Mouse (Mus musculus): ENCODE results near the gene 2810021J22Rik.
A peak's percentile ranks its signal among the peaks of the same experiment; 100 is the strongest.
"Not testable (repeated sequence)": the region's sequence is repeated elsewhere in the genome, so short reads cannot be mapped to it uniquely, and the experiment has no call there.

2810021J22Rik gene

GRCm38 (mm10) chr11:58867039-58867953, at the start of gene 2810021J22Rik:
2810021J22Rik (plus strand) TSS chr11:58867216.
- peak; percentile 57 to 70 for DNase-seq (ENCODE audit: low spot score in 2 of 2)

GRCm38 (mm10) chr11:58828937-58829336, 38.1 kb upstream of the 2810021J22Rik start, which contains the start of gene Olfr312:
Olfr312 (plus strand) TSS chr11:58829237.
- DNase-seq (ENCODE audit: low spot score in 2 of 2): not testable (repeated sequence)

- no peak for DNase-seq (ENCODE audit: low spot score in 2 of 2)
Measured at GRCm38 (mm10) chr11:58829764-58830163, 37.3 kb upstream of the 2810021J22Rik start.

GRCm38 (mm10) chr11:58832541-58832940, 34.5 kb upstream of the 2810021J22Rik start:
- not testable (repeated sequence) for DNase-seq (ENCODE audit: low spot score in 2 of 2)

GRCm38 (mm10) chr11:58838951-58839350, 28.1 kb upstream of the 2810021J22Rik start, which contains the start of gene Olfr311:
Olfr311 (plus strand) TSS chr11:58839251.
- DNase-seq (ENCODE audit: low spot score in 2 of 2): not testable (repeated sequence)

- DNase-seq (ENCODE audit: low spot score in 2 of 2): peak; percentile 84 to 85
Measured at GRCm38 (mm10) chr11:58846919-58847461, 20.0 kb upstream of the 2810021J22Rik start, which contains the start of gene Gm12258. Gm12258 (plus strand) TSS chr11:58847158.

- no peak for DNase-seq (ENCODE audit: low spot score in 2 of 2)
Measured at GRCm38 (mm10) chr11:58847636-58848035, 19.4 kb upstream of the 2810021J22Rik start.

- no peak for DNase-seq (ENCODE audit: low spot score in 2 of 2)
Measured at GRCm38 (mm10) chr11:58849731-58850130, 17.3 kb upstream of the 2810021J22Rik start.

GRCm38 (mm10) chr11:58860744-58861143, 6.3 kb upstream of the 2810021J22Rik start:
- DNase-seq (ENCODE audit: low spot score in 2 of 2): no peak

GRCm38 (mm10) chr11:58867954-58868330, 926 bp downstream of the 2810021J22Rik start:
- no peak for DNase-seq (ENCODE audit: low spot score in 2 of 2)

GRCm38 (mm10) chr11:58870961-58871360, 3.9 kb downstream of the 2810021J22Rik start:
- no peak for DNase-seq (ENCODE audit: low spot score in 2 of 2)

- DNase-seq (ENCODE audit: low spot score in 2 of 2): no peak
Measured at GRCm38 (mm10) chr11:58883756-58884155, 16.7 kb downstream of the 2810021J22Rik start.

- no peak for DNase-seq (ENCODE audit: low spot score in 2 of 2)
Measured at GRCm38 (mm10) chr11:58890511-58890910, 23.5 kb downstream of the 2810021J22Rik start.

- no peak for DNase-seq (ENCODE audit: low spot score in 2 of 2)
Measured at GRCm38 (mm10) chr11:58894456-58894855, 27.4 kb downstream of the 2810021J22Rik start.

- DNase-seq (ENCODE audit: low spot score in 2 of 2): no peak
Measured at GRCm38 (mm10) chr11:58897485-58897884, 30.5 kb downstream of the 2810021J22Rik start.

GRCm38 (mm10) chr11:58901080-58901479, 34.1 kb downstream of the 2810021J22Rik start:
- no peak for DNase-seq (ENCODE audit: low spot score in 2 of 2)

GRCm38 (mm10) chr11:58903511-58904409, 36.7 kb downstream of the 2810021J22Rik start, which contains the start of gene Zfp39:
Zfp39 (minus strand) TSS chr11:58904225.
- peak; percentile 91 to 94 for DNase-seq (ENCODE audit: low spot score in 2 of 2)

- DNase-seq (ENCODE audit: low spot score in 2 of 2): no peak
Measured at GRCm38 (mm10) chr11:58904410-58904718, 37.3 kb downstream of the 2810021J22Rik start.

- peak in 1 of 2 experiments; percentile 43 for DNase-seq (ENCODE audit: low spot score in 2 of 2)
Measured at GRCm38 (mm10) chr11:58904838-58905237, 37.8 kb downstream of the 2810021J22Rik start.

GRCm38 (mm10) chr11:58913776-58914175, 46.8 kb downstream of the 2810021J22Rik start:
- no peak for DNase-seq (ENCODE audit: low spot score in 2 of 2)

GRCm38 (mm10) chr11:58914461-58915028, 47.5 kb downstream of the 2810021J22Rik start:
- DNase-seq (ENCODE audit: low spot score in 2 of 2): no peak
